Mouse (Mus musculus) embryonic facial prominence, embryonic 12.5 days (tissue): Measurements from ENCODE around the gene Dlg4. TPM values are rescaled to one million over a fixed set of nuclear protein-coding genes. Genes with fewer than 3 reads are reported as not detected.

Experiments
- ATAC-seq: fragments of 200-750 bp; cut with Nextera tagmentation; 2 replicates; pipeline ENCODE4 v1.8.0; 2017; ENCODE audit not compliant: insufficient number of reproducible peaks, insufficient read depth, low FRiP score, low TSS enrichment
- H3K27ac ChIP-seq: fragments of 300-500 bp; sonication (generic); 2 replicates; pipeline ENCODE4 v1.5.1; 2016; ENCODE audit warnings: mild to moderate bottlenecking
- H3K27me3 ChIP-seq: fragments of 300-500 bp; sonication (generic); 2 replicates; pipeline ENCODE4 v1.6.1; 2016; ENCODE audit warnings: mild to moderate bottlenecking, moderate library complexity
- H3K36me3 ChIP-seq: fragments of 300-500 bp; sonication (generic); 2 replicates; pipeline ENCODE4 v1.6.1; 2016; ENCODE audit warnings: mild to moderate bottlenecking
- H3K4me1 ChIP-seq: fragments of 300-500 bp; sonication (generic); 2 replicates; pipeline ENCODE4 v1.6.1; 2016
- H3K4me2 ChIP-seq: fragments of 300-500 bp; sonication (generic); replicated peaks from 2 replicates; pipeline ENCODE4 v1.6.1; 2016; ENCODE audit warnings: mild to moderate bottlenecking, moderate library complexity
- H3K4me3 ChIP-seq: fragments of 300-500 bp; sonication (generic); 2 replicates; pipeline ENCODE4 v1.5.1; 2016; ENCODE audit warnings: mild to moderate bottlenecking
- H3K9ac ChIP-seq: fragments of 300-500 bp; sonication (generic); 2 replicates; pipeline ENCODE4 v1.6.1; 2016; ENCODE audit warnings: mild to moderate bottlenecking, moderate library complexity
- H3K9me3 ChIP-seq: fragments of 300-500 bp; sonication (generic); 2 replicates; pipeline ENCODE4 v1.6.1; 2016; ENCODE audit warnings: mild to moderate bottlenecking, moderate library complexity
- WGBS: fragments of 180-500 bp; shearing (Covaris S2); methylation state at CpG from one replicate; pipeline ENCODE4 v1.1.7; 2016; 5-methylcytosine and 5-hydroxymethylcytosine counted together
- polyA plus RNA-seq: library from polyadenylated mRNA; unstranded; fragments of >200 nt; fragmentation: Nextera tagmentation; extraction: Ambion mirVana; gene quantifications from 2 replicates; pipeline ENCODE4 v1.2.1, GENCODE M21; 2016

Gene Dlg4
- 12.6 and 14.9 TPM in 2 replicates for polyA plus RNA-seq

DNA sequence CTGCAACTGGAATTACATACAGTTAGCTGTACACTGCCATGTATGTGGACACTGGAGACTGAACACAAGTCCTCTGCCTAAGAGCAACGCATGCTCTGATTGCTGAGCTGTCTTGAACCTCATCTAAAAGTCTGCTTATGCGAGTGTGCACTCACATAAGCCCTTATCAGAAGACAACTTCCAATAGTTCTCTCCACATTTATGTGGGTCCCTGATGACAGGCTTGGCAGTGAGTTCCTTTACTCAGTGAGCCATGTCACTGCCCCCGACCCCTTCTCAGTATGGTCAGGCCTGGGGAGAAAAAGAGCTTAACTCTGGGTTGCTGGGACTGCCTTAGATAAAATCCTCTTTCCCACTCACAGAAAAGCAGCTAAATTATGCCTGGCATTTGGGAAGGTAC is at the start of gene Dlg4:
TSS of gene Dlg4 (plus strand) at position 274 of the 400 bp plus-strand sequence.
- Histone ChIP-seq H3K36me3 (peaks cover 28% of the 10 kb centered on the region), H3K27me3 (no peaks in the 10 kb centered on the region), H3K9me3 (no peaks in the 10 kb centered on the region), H3K4me1 (peaks cover 46% of the 10 kb centered on the region), H3K27ac (peak within 1 kb of the TSS; percentile 95), H3K9ac (peak within 1 kb of the TSS; percentile 89), H3K4me2 (peak within 1 kb of the TSS; percentile 88), H3K4me3 (peak within 1 kb of the TSS; percentile 81)
- no peak for ATAC-seq
- 80% methylated on average over 3 of the region's 3 CpGs for WGBS

- ATAC-seq: no peak
- peaks cover 8% of the 10 kb centered on the region; the same call in 1 of the 2 replicates for H3K4me1 ChIP-seq
- H3K27ac ChIP-seq: no peak overlapping the region
- no peak overlapping the region for H3K9ac ChIP-seq
- H3K27me3 ChIP-seq: peaks cover 43% of the 10 kb centered on the region
- peaks cover 49% of the 10 kb centered on the region for H3K36me3 ChIP-seq
- H3K4me2 ChIP-seq: no peak overlapping the region
- H3K4me3 ChIP-seq: no peak overlapping the region
- 81% methylated on average over 4 of the region's 4 CpGs for WGBS
- no peaks in the 10 kb centered on the region for H3K9me3 ChIP-seq
These were observed 47.9 kb upstream of the Dlg4 start for GRCm38 (mm10) chr11:69968793-69969192.

DNA sequence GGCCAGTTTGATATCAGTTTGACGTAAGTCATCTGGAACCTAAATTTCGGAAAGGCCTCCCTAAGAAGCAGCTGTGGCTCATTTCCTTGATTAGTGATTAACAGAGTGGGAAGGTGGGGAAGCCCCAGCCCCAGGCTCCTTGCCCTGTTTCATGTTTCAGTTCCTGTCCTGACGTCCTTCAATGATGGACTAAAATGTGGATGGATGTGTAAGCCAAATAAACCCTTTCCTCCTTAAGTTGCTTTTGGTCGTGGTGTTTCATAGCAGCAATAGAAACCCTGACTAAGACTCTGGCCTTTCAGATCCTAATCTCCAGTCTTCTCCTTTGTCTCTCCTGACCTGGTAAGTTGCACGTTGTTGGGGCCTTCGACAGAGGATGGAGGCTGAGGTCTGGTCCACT is 46.5 kb upstream of the Dlg4 start:
- peaks cover 7% of the 10 kb centered on the region; the same call in 1 of the 2 replicates for H3K4me1 ChIP-seq
- H3K36me3 ChIP-seq: peaks cover 62% of the 10 kb centered on the region
- no peak overlapping the region for H3K4me2 ChIP-seq
- no peak overlapping the region for H3K4me3 ChIP-seq
- ATAC-seq: no peak
- peaks cover 29% of the 10 kb centered on the region for H3K27me3 ChIP-seq
- no peak overlapping the region for H3K27ac ChIP-seq
- no peaks in the 10 kb centered on the region for H3K9me3 ChIP-seq
- H3K9ac ChIP-seq: no peak overlapping the region
- WGBS: 80% methylated on average over 6 of the region's 6 CpGs

DNA sequence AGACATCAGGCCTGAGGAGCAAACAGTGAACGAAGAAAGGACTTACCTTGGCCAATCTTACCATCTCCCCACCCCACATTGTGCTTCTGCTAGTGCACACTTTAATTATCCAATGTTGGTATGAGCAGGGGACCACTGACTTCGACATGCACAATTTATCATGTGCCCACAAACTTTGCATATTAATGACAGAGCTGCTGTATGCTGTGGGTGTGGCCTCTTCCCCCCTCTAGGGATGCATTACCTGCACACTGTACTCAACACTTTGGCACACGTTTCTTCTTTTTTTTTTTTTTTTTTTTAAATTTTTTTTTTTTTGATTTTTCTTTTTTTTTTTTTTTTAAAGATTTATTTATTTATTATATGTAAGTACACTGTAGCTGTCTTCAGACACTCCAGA is 46.0 kb upstream of the Dlg4 start:
- no peaks in the 10 kb centered on the region for H3K9me3 ChIP-seq
- ATAC-seq: no peak
- no peak overlapping the region for H3K4me2 ChIP-seq
- H3K4me3 ChIP-seq: no peak overlapping the region
- no peak overlapping the region for H3K9ac ChIP-seq
- H3K36me3 ChIP-seq: peaks cover 68% of the 10 kb centered on the region
- peaks cover 4% of the 10 kb centered on the region; the same call in 1 of the 2 replicates for H3K4me1 ChIP-seq
- no peak overlapping the region for H3K27ac ChIP-seq
- H3K27me3 ChIP-seq: peaks cover 24% of the 10 kb centered on the region
- WGBS: 80% methylated on average over 3 of the region's 3 CpGs

DNA sequence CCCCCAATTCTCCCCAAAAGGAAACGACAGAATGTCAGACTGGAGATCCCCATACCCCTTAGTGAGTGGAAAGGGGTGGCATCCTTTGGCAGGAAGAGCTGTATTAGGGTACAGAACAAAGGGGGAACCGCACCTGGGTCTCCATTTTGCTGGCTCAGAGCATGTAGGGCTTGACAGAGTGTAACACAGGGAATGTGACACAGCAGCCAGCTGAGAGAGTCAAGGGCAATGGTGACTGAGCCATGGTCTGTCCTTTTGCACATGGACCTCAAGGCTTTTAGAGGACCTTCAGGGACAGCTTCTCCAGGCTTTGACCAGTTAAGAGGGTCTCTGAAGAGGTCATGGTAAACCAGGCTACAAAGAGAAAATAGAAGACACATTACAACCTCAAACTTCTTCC is 41.8 kb upstream of the Dlg4 start:
- peaks cover 5% of the 10 kb centered on the region; the same call in 1 of the 2 replicates for H3K4me1 ChIP-seq
- no peak overlapping the region for H3K4me3 ChIP-seq
- ATAC-seq: no peak
- H3K27ac ChIP-seq: no peak overlapping the region
- no peak overlapping the region for H3K4me2 ChIP-seq
- H3K9me3 ChIP-seq: no peaks in the 10 kb centered on the region
- 91% methylated on average over 2 of the region's 2 CpGs for WGBS
- H3K27me3 ChIP-seq: no peaks in the 10 kb centered on the region
- H3K9ac ChIP-seq: no peak overlapping the region
- peaks cover 69% of the 10 kb centered on the region for H3K36me3 ChIP-seq

DNA sequence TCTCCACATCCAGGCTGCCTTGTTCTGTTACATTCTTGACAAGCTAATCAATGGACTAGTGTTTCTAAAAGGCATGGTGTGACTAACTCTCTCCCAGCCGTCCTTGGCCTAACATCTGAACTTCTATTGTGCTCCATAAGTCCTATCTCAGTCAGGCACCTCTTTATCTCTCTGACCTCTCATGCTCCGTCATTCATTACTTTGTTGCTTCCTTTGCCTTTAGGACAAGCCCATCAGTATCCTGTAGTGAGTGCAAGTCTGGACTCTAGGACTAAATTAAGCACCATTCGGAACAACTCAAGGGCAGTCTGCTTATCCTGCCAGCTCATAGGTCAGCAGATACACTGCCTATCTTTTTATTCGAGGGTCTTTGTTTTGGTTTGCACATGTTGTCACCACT is 40.5 kb upstream of the Dlg4 start:
- Histone ChIP-seq H3K4me1 (peaks cover 5% of the 10 kb centered on the region; the same call in 1 of the 2 replicates), H3K27me3 (no peaks in the 10 kb centered on the region), H3K4me2 (no peak overlapping the region), H3K4me3 (no peak overlapping the region), H3K9ac (no peak overlapping the region), H3K27ac (no peak overlapping the region), H3K9me3 (no peaks in the 10 kb centered on the region), H3K36me3 (peaks cover 60% of the 10 kb centered on the region)
- ATAC-seq: no peak
- 83% methylated on average over 4 of the region's 4 CpGs for WGBS

GRCm38 (mm10) chr11:69979827-69980195 is 36.9 kb upstream of the Dlg4 start:
- no peaks in the 10 kb centered on the region for H3K9me3 ChIP-seq
- H3K27ac ChIP-seq: peak overlapping the region; percentile 99
- H3K27me3 ChIP-seq: no peaks in the 10 kb centered on the region
- peak overlapping the region; percentile 99 for H3K4me3 ChIP-seq
- H3K9ac ChIP-seq: peak overlapping the region; percentile 99
- peak overlapping the region; percentile 78 for H3K4me2 ChIP-seq
- no peak; the same call in 1 of the 2 replicates for ATAC-seq
- peaks cover 45% of the 10 kb centered on the region for H3K36me3 ChIP-seq
- 2% methylated on average over 16 of the region's 16 CpGs for WGBS
- peaks cover 20% of the 10 kb centered on the region for H3K4me1 ChIP-seq

GRCm38 (mm10) chr11:69980196-69981140 is 36.3 kb upstream of the Dlg4 start:
- WGBS: under 1% methylated on average over 48 of the region's 60 CpGs

GRCm38 (mm10) chr11:69981141-69981762 is 35.5 kb upstream of the Dlg4 start, which contains the start of gene Ctdnep1:
Gene Ctdnep1 (plus strand): TSS chr11:69981156.
- ATAC-seq: no peak; the same call in 1 of the 2 replicates
- Histone ChIP-seq H3K27me3 (no peaks in the 10 kb centered on the region), H3K36me3 (peaks cover 42% of the 10 kb centered on the region), H3K9ac (peak within 1 kb of the TSS; percentile 99), H3K4me3 (peak within 1 kb of the TSS; percentile 99), H3K4me2 (peak within 1 kb of the TSS; percentile 78), H3K9me3 (no peaks in the 10 kb centered on the region), H3K4me1 (peaks cover 20% of the 10 kb centered on the region), H3K27ac (peak within 1 kb of the TSS; percentile 99)
- WGBS: under 1% methylated on average over 43 of the region's 43 CpGs

More at GRCm38 (mm10) chr11:69980196-69981140, 36.3 kb upstream of the Dlg4 start:
- peak overlapping the region; percentile 99 for H3K27ac ChIP-seq
- peak overlapping the region; percentile 78 for H3K4me2 ChIP-seq
- peak; percentile 91 for ATAC-seq
- H3K9me3 ChIP-seq: no peaks in the 10 kb centered on the region
- H3K27me3 ChIP-seq: no peaks in the 10 kb centered on the region
- H3K4me1 ChIP-seq: peaks cover 20% of the 10 kb centered on the region
- H3K4me3 ChIP-seq: peak overlapping the region; percentile 99
- H3K36me3 ChIP-seq: peaks cover 45% of the 10 kb centered on the region
- H3K9ac ChIP-seq: peak overlapping the region; percentile 99

DNA sequence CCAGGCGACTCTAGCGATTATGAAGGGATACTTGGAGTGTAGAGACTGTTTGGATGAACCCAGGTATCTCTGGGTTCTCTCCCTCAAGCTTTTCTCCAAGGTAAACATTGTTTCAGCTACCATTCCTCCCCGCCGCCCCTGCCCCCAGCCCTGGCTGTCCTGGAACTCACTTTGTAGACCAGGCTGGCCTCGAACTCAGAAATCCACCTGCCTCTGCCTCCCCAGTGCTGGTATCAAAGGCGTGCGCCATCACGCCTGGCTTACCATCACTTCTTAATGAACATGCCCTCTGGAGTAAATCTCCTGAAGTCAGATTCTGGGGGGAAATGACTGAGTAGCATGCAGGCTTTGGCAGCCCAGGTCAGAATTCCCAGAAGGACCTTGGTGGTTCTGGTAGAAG is 34.5 kb upstream of the Dlg4 start, which contains the start of gene Elp5:
TSS of gene Elp5 (minus strand) at position 293 of the 400 bp plus-strand sequence.
- peaks cover 47% of the 10 kb centered on the region for H3K36me3 ChIP-seq
- 56% methylated on average over 8 of the region's 8 CpGs for WGBS
- ATAC-seq: no peak

DNA sequence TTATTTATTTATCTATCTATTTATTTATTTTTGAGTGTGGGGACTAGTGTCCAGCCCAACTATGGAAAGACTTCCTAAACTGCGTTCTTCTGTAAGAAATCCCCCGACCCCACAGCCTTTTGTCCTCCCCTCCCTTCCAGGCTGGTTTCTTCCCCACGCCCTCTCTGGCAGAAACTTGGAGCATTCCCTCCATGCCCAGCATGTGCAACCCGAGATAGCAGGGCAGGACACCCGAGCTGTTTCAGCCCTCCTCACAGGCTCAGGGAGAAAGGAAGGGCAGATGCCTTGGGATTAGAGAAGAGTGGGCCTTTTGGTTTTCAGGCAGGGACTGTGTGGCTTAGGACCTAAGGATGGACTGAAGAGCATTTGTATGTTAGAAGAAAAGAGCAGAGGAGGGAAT is 33.9 kb upstream of the Dlg4 start:
- H3K4me2 ChIP-seq: peak overlapping the region; percentile 78
- WGBS: 28% methylated on average over 5 of the region's 5 CpGs
- peaks cover 20% of the 10 kb centered on the region for H3K4me1 ChIP-seq
- no peaks in the 10 kb centered on the region for H3K27me3 ChIP-seq
- H3K4me3 ChIP-seq: peak overlapping the region; percentile 99
- H3K9ac ChIP-seq: peak overlapping the region; percentile 99
- H3K27ac ChIP-seq: peak overlapping the region; percentile 70; the same call in 1 of the 2 replicates
- H3K36me3 ChIP-seq: peaks cover 48% of the 10 kb centered on the region
- no peaks in the 10 kb centered on the region for H3K9me3 ChIP-seq
- no peak for ATAC-seq

More for the DNA sequence above, 34.5 kb upstream of the Dlg4 start, which contains the start of gene Elp5:
- Histone ChIP-seq H3K27me3 (no peaks in the 10 kb centered on the region), H3K4me3 (peak within 1 kb of the TSS; percentile 99), H3K4me2 (peak within 1 kb of the TSS; percentile 78), H3K9ac (peak within 1 kb of the TSS; percentile 99), H3K4me1 (peaks cover 20% of the 10 kb centered on the region), H3K9me3 (no peaks in the 10 kb centered on the region), H3K27ac (peak within 1 kb of the TSS; percentile 99)
